Mouse (Mus musculus): ENCODE results near the gene Gm10491. TPM values are rescaled to one million over a fixed set of nuclear protein-coding genes. Genes with fewer than 3 reads are reported as not detected.
"Not testable (repeated sequence)": the region's sequence is repeated elsewhere in the genome, so short reads cannot be mapped to it uniquely, and the experiment has no call there.

Gm10491 gene
- polyA plus RNA-seq, 1 experiment from 2014 or later = not detected

DNA sequence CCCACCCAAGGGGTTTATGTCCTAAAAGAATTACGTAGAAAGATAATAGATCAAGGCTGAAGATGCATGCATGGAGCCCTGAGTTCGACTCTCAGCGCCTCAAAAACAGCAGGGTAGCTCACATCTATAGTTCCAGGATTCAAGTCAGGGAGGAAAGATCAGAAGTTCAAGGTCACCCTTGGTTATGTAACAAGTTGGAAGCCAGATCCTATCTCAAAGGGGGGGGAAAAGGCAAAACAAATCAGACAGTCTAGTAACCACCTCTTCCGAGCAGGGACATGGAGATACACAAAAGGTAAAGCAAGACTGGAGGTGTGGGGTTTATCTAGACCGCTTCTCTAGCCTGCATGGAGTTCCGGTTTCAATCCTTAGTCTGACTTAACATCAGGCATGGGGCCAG lies 18.6 kb upstream of the Gm10491 start:
- Histone ChIP-seq H3K9me3 (ENCODE audit: control insufficient read depth, low read length) (no peaks in the 10 kb centered on the region), H3K4me3 (ENCODE audit: low read depth, low read length) (no peak overlapping the region), H3K9ac (replicated peaks; ENCODE audit: low read depth, low read length) (no peak overlapping the region), H3K36me3 (ENCODE audit: control insufficient read depth, insufficient read depth, low read length) (no peaks in the 10 kb centered on the region), H3K4me2 (ENCODE audit: low read depth, low read length) (no peak overlapping the region), H3K27me3 (ENCODE audit: control insufficient read depth, insufficient read depth, low read length) (no peaks in the 10 kb centered on the region), H3K27ac (ENCODE audit: low read depth, low read length) (no peak overlapping the region), H3K4me1 (ENCODE audit: control insufficient read depth, insufficient read depth, low read length) (0 out of 2 replicates have a peak, but pooled peaks cover 9% of the 10 kb centered on the region)
- ATAC-seq (ENCODE audit: low read depth) = no peak
- WGBS = 71% methylated on average over 6 of the region's 6 CpGs

DNA sequence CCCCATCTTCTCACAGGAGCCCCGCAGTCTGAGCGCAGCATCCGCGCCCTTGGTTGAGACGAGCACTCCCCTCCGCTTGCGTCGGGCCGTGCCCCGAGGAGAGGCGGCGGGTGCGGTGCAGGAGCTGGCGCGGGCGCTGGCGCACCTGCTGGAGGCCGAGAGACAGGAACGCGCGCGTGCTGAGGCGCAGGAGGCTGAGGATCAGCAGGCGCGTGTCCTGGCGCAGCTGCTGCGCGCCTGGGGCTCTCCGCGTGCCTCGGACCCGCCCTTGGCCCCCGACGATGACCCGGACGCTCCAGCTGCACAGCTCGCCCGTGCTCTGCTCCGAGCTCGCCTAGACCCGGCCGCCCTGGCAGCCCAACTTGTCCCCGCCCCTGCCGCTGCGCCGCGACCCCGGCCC lies 14.4 kb upstream of the Gm10491 start:
- Histone ChIP-seq H3K36me3 (ENCODE audit: control insufficient read depth, insufficient read depth, low read length) (no peaks in the 10 kb centered on the region), H3K27ac (ENCODE audit: low read depth, low read length) (peak overlapping the region; percentile 34; the same call in 1 of the 2 replicates), H3K4me1 (ENCODE audit: control insufficient read depth, insufficient read depth, low read length) (0 out of 2 replicates have a peak, but pooled peaks cover 9% of the 10 kb centered on the region), H3K4me2 (ENCODE audit: low read depth, low read length) (peak overlapping the region; percentile 61), H3K9me3 (ENCODE audit: control insufficient read depth, low read length) (no peaks in the 10 kb centered on the region), H3K4me3 (ENCODE audit: low read depth, low read length) (peak overlapping the region; percentile 45), H3K9ac (replicated peaks; ENCODE audit: low read depth, low read length) (peak overlapping the region; percentile 58), H3K27me3 (ENCODE audit: control insufficient read depth, insufficient read depth, low read length) (no peaks in the 10 kb centered on the region)
- peak; percentile 19; the same call in 1 of the 2 replicates for ATAC-seq (ENCODE audit: low read depth)
- 24% methylated on average over 42 of the region's 48 CpGs for WGBS

DNA sequence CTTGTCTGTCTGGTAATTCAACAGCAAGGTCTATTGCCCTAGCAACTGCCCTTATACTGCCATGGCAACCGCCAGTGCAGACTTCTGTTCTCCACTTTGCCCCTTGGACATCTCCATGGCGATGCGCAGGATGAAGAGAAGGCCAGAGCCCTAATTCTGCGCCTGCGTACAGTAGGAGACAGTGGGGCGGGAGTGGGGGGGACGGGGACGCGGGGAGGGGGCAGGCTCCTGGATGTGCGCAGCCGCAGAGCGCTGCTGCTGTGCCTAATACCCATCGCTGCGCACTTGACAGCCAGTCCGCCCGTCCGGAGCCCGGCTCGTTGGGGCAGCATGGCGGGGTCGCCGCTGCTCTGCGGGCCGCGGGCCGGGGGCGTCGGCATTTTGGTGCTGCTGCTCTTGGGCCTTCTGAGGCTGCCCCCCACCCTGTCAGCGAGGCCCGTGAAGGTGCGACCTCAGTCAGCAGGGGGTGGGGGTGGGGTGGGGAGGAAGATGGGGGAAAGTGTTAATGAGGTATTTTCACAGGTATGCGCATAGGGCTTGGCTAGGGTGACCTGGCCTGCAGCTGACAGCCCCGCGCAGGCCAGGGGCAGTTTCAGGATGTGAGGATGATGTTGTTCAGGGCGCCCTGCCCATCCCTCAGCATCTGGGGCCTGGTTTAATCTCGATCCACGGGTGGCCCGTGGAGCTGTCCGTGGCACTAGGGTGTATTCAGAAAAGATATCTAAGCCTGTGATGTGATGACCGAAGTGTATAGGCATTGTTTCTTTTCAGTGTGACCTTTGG lies 12.2 kb upstream of the Gm10491 start, which contains the start of gene Pcsk1n:
Gene Pcsk1n, plus strand, starts transcription at position 222 of the 783 bp plus-strand sequence.
- no peaks in the 10 kb centered on the region for H3K27me3 ChIP-seq (ENCODE audit: control insufficient read depth, insufficient read depth, low read length)
- no peaks in the 10 kb centered on the region for H3K36me3 ChIP-seq (ENCODE audit: control insufficient read depth, insufficient read depth, low read length)
- peak; percentile 91 for ATAC-seq (ENCODE audit: low read depth)
- H3K9me3 ChIP-seq (ENCODE audit: control insufficient read depth, low read length) = no peaks in the 10 kb centered on the region
- H3K4me3 ChIP-seq (ENCODE audit: low read depth, low read length) = peak within 1 kb of the TSS; percentile 45
- peak within 1 kb of the TSS; percentile 58 for H3K9ac ChIP-seq (replicated peaks; ENCODE audit: low read depth, low read length)
- H3K4me1 ChIP-seq (ENCODE audit: control insufficient read depth, insufficient read depth, low read length) = 0 out of 2 replicates have a peak, but pooled peaks cover 9% of the 10 kb centered on the region
- peak within 1 kb of the TSS; percentile 70 for H3K27ac ChIP-seq (ENCODE audit: low read depth, low read length)
- H3K4me2 ChIP-seq (ENCODE audit: low read depth, low read length) = peak within 1 kb of the TSS; percentile 61
- WGBS = 19% methylated on average over 35 of the region's 40 CpGs

DNA sequence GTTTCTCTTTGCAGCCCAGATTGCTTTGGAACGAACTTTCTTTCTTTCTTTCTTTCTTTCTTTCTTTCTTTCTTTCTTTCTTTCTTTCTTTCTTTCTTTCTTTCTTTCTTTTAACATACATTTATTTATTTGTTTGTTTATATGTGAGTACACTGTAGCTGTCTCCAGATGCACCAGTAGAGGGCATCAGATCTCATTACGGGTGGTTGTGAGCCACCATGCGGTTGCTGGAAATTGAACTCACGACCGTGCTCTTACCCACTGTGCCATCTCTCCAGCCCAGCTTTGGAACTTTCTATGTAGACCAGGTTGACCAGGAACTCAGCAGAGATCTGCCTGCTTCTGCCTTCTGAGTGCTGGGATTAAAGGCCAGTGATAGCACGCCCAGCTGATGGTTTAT lies 10.3 kb upstream of the Gm10491 start:
- H3K27ac ChIP-seq (ENCODE audit: low read depth, low read length); H3K4me1 ChIP-seq (ENCODE audit: control insufficient read depth, insufficient read depth, low read length); H3K9me3 ChIP-seq (ENCODE audit: control insufficient read depth, low read length); H3K27me3 ChIP-seq (ENCODE audit: control insufficient read depth, insufficient read depth, low read length); H3K4me3 ChIP-seq (ENCODE audit: low read depth, low read length); H3K9ac ChIP-seq (replicated peaks; ENCODE audit: low read depth, low read length); H3K36me3 ChIP-seq (ENCODE audit: control insufficient read depth, insufficient read depth, low read length); H3K4me2 ChIP-seq (ENCODE audit: low read depth, low read length); ATAC-seq (ENCODE audit: low read depth): not testable (repeated sequence)
- 78% methylated on average over 6 of the region's 6 CpGs for WGBS

DNA sequence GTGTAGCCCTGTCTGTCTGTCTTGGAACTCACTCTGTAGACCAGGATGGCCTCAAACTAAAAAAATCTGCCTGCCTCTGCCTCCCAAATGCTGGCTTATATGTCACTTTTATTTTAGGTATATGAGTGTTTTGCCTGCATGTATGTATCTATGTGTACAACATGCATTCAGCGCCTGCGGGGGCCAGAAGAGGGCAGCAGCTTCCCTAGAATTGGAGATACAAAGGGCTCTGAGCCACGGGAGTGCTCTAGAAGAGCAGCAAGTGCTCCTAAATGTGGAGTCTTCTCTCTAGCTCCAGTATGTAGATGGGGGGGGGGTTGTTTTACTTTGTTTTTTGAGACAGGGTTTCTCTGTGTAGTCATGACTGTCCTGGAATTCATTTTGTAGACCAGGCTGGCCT lies 8.0 kb upstream of the Gm10491 start:
- not testable (repeated sequence) for H3K4me3 ChIP-seq (ENCODE audit: low read depth, low read length); H3K27me3 ChIP-seq (ENCODE audit: control insufficient read depth, insufficient read depth, low read length); H3K4me2 ChIP-seq (ENCODE audit: low read depth, low read length); ATAC-seq (ENCODE audit: low read depth); H3K9me3 ChIP-seq (ENCODE audit: control insufficient read depth, low read length); H3K4me1 ChIP-seq (ENCODE audit: control insufficient read depth, insufficient read depth, low read length); H3K36me3 ChIP-seq (ENCODE audit: control insufficient read depth, insufficient read depth, low read length); H3K27ac ChIP-seq (ENCODE audit: low read depth, low read length); H3K9ac ChIP-seq (replicated peaks; ENCODE audit: low read depth, low read length)
- WGBS = 24% methylated on average over 3 of the region's 3 CpGs

DNA sequence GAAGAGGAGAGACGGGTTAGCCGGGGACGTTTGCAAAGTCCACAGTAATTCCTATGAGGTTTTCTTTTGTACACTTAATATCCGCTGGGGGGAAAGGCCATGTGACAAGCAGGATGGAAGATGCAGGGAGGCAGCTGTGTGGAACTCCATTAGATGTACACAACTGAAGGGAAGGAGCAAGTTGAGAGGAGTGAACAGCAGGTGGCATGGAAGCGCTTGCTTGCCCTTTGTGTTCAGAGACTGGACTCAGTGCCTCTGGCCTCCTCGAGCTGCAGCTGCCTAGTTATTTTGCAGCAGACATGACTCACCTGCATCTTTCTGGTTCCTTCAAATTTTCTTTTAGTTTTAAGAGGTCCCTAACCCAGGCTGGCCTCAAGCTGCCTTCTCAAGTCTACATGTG lies 2.8 kb upstream of the Gm10491 start:
- Histone ChIP-seq H3K9ac (replicated peaks; ENCODE audit: low read depth, low read length) (no peak overlapping the region), H3K4me3 (ENCODE audit: low read depth, low read length) (no peak overlapping the region), H3K4me2 (ENCODE audit: low read depth, low read length) (no peak overlapping the region), H3K36me3 (ENCODE audit: control insufficient read depth, insufficient read depth, low read length) (no peaks in the 10 kb centered on the region), H3K9me3 (ENCODE audit: control insufficient read depth, low read length) (no peaks in the 10 kb centered on the region), H3K27ac (ENCODE audit: low read depth, low read length) (no peak overlapping the region), H3K4me1 (ENCODE audit: control insufficient read depth, insufficient read depth, low read length) (no peaks in the 10 kb centered on the region), H3K27me3 (ENCODE audit: control insufficient read depth, insufficient read depth, low read length) (no peaks in the 10 kb centered on the region)
- ATAC-seq (ENCODE audit: low read depth) = no peak
- WGBS = 52% methylated on average over 6 of the region's 6 CpGs

DNA sequence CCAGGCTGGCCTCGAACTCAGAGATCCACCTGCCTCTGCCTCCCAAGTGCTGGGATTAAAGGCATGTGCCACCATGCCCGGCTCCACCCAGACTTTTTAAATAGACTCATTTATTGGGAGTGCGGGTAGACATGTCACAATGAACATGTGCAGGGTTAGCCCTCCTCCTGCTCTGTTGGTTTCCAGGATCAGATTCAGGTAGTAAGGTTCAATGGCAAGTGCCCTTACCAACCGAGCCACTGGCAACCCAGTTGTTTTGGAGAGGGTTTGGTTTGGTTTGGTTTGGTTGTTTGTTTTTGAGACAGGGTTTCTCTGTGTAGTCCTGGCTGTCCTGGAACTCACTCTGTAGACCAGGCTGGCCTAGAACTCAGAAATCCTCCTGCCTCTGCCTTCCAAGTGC lies 1.6 kb upstream of the Gm10491 start, which contains the start of gene Gm10490:
Gene Gm10490, plus strand, starts transcription at position 301 of the 400 bp plus-strand sequence.
- H3K36me3 ChIP-seq (ENCODE audit: control insufficient read depth, insufficient read depth, low read length); H3K4me2 ChIP-seq (ENCODE audit: low read depth, low read length); H3K9ac ChIP-seq (replicated peaks; ENCODE audit: low read depth, low read length); H3K4me3 ChIP-seq (ENCODE audit: low read depth, low read length); H3K4me1 ChIP-seq (ENCODE audit: control insufficient read depth, insufficient read depth, low read length); H3K27ac ChIP-seq (ENCODE audit: low read depth, low read length); H3K9me3 ChIP-seq (ENCODE audit: control insufficient read depth, low read length); ATAC-seq (ENCODE audit: low read depth); H3K27me3 ChIP-seq (ENCODE audit: control insufficient read depth, insufficient read depth, low read length): not testable (repeated sequence)
- 92% methylated on average over 4 of the region's 4 CpGs for WGBS

DNA sequence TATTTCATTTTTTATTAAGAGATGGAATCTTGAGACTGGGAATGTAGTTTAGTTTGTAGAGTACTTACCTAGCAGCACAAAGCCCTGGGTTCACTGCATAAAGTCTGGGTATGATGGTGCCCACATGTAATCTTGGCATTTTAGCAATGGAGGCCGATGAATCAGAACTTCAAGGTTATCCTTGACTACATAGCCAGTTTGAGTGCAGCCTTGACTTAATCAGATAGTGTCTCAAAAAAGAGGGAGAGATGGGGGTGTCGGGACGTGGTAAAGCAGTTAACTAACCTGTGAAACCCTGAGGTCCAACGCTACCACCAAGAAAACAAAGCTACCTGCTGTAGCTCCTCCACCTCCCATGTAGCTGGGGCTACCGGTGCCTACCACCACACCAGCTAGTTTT lies 3.2 kb downstream of the Gm10491 start:
- ATAC-seq (ENCODE audit: low read depth) = no peak
- Histone ChIP-seq H3K9me3 (ENCODE audit: control insufficient read depth, low read length) (no peaks in the 10 kb centered on the region), H3K4me2 (ENCODE audit: low read depth, low read length) (no peak overlapping the region), H3K9ac (replicated peaks; ENCODE audit: low read depth, low read length) (no peak overlapping the region), H3K27ac (ENCODE audit: low read depth, low read length) (no peak overlapping the region), H3K36me3 (ENCODE audit: control insufficient read depth, insufficient read depth, low read length) (no peaks in the 10 kb centered on the region), H3K4me3 (ENCODE audit: low read depth, low read length) (no peak overlapping the region), H3K27me3 (ENCODE audit: control insufficient read depth, insufficient read depth, low read length) (no peaks in the 10 kb centered on the region), H3K4me1 (ENCODE audit: control insufficient read depth, insufficient read depth, low read length) (no peaks in the 10 kb centered on the region)
- 93% methylated on average over 5 of the region's 5 CpGs for WGBS
